Mouse (Mus musculus): ENCODE measurements at regions not wholly inside any gene's neighbourhood (a gene's known extent, or its start where the extent isn't known, plus 50 kb on each side); places are given as distances from the start of the nearest gene placed in this dataset.
A peak's percentile ranks its signal among the peaks of the same experiment; 100 is the strongest.

DNA sequence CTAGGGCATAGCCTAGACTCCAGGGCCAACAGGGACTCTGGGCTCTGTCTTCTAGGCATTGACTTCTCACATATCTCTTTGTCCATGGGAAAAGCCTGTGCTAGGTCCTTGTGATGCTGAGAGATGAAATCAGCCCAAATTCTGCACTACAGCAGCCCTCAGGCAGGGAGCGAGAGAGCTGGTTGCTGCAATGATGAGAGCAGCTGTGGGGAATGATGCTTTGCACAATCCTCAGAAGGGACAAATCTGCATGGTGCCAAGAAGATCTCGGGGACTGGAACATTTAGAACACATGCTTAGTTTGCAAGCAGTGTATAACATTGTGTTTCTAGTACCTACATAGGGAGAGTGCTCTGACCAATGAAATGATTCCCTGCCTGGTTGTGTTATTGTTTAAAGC lies 259.2 kb upstream of the Trib2 start:
- no peak for DNase-seq (ENCODE audit: low read depth, low spot score)

DNA sequence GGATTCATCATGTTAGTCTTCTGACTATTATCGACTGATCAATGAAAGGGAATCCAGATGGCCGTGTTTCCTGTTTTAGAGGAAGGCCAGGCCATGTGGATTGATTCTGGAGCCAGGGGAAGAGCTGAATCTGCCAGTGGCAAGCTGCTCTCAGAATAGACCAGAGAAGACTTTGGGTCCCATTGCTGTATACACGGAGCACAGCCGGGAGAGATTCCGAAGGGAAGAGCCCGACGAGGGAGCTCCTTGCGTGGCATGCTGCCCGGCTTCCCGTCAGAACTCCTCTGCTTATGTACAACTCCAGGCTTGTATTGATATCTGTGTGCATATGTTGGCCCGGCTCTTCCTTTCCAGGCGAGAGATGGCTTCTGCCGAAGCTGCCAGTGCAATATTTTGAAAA lies 252.2 kb upstream of the Trib2 start:
- DNase-seq (ENCODE audit: low read depth, low spot score), result no peak

DNA sequence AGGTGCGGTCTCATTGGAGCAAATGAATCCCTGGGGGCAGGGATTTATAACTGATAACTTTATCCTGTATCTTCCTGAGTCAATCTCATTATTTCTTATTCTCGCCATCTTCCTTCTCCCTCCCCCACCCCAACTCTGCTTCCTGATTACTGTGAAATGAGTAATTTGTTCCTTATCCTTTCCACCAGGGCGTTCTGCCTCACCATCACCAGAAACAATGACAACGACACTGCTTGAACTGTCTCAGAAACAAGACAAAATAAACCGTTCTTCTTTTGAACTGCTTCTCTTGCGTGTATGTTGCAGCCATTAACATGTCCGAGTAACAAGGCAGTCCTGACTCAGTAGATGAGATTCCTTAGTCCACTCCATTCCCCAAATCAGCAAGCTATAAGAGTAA lies 246.0 kb upstream of the Trib2 start:
- no peak for DNase-seq (ENCODE audit: low read depth, low spot score)

DNA sequence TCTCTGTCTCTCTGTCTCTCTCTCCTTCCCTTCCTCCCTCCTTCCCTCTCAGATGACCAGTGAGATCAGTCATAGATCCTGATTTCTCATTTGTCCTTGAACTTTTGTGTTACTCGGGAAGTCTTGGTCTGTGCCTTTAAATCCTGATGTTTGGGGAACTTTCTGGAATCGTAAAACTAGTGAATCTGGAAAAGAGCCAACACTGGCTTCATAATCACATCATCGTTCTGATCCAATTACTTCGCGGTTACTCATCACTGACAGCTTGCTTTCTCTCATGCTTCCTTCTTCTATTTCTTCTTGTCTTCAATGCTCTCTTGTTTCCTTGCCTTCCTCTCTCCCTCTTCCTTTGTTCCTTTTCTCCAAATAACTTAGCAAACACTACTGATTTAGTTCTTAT lies 243.7 kb upstream of the Trib2 start:
- no peak for DNase-seq (ENCODE audit: low read depth, low spot score)

DNA sequence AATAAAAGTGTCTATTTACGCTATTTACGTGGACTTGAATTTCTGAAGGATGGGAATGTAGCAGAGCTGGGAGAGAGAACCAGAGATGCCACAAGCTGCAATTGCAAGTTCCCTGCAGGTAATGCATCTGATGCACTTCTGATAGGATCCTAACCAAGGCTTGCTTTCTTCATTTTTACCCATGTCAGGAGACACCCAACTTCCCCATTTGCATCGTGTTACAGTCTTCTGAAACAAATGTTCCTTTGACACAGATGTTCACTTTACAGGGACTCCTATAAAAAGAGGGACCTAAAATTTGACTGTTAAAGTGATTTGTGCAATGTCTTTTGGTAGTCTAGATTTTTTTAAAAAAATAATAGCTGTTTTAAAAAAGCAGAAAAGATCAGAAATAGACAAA lies 241.5 kb upstream of the Trib2 start:
- DNase-seq (ENCODE audit: low read depth, low spot score), result no peak

DNA sequence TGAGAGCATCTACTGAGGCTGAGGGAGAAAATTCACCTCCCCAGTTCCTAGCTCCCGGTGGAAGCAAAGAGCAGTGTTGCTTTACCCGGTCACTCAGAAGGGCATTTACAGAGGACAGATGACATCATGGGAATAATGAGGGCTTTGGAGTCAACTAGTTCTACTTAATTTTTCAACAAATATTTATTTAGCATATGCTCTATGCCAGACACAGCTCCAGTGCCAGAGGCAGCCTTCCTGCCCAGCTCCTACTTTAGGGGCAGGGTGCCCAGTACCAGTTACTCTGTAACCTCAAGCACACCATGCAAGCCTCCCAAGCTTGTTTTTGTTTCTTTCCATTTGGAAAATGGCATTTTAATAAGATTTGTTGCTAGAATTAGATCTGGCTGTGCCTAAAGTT lies 240.1 kb upstream of the Trib2 start:
- no peak for DNase-seq (ENCODE audit: low read depth, low spot score)

- DNase-seq (ENCODE audit: low read depth, low spot score), result no peak
Measured at GRCm38 (mm10) chr12:16056216-16056615, 239.5 kb upstream of the Trib2 start.

DNA sequence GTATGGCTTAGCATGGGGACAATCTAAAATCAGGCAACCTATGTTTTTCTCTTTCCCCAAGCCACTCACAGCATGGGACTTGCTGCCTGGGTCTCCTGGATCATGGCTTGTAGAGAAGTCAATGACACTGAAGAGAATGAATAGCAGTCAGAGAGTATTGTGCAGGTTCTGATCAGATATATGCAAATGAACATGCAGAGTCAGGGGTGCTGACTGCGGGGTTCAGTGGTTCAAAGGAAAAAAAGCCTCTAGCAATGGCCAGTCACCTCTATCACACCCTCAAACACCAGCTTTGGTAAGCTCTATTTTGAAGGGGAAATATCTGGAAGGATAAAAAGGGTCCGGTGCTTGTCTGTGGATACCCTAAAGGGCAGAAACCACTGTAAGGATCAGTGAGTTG lies 237.9 kb upstream of the Trib2 start:
- no peak for DNase-seq (ENCODE audit: low read depth, low spot score)

- DNase-seq (ENCODE audit: low read depth, low spot score), result no peak
Measured at GRCm38 (mm10) chr12:16053735-16054134, 237.0 kb upstream of the Trib2 start.

DNA sequence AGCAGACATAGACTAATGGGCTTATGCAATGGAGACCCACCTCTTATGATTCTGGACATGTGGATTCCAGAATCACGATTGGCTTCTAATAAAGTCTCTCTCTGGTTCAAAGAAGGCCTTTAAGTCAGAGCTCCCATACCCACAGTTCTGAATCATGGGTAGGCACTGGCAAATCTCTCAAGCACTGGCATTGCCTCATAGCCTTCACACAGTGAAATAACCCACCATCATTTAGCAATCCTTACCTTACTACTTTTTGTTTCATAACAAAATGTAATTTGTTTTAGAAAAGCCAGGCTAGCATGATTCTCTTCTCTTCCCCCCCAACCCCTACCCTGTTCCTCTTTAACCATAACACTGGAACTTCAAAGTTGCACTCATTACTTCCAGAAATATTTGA lies 236.3 kb upstream of the Trib2 start:
- no peak for DNase-seq (ENCODE audit: low read depth, low spot score)

DNA sequence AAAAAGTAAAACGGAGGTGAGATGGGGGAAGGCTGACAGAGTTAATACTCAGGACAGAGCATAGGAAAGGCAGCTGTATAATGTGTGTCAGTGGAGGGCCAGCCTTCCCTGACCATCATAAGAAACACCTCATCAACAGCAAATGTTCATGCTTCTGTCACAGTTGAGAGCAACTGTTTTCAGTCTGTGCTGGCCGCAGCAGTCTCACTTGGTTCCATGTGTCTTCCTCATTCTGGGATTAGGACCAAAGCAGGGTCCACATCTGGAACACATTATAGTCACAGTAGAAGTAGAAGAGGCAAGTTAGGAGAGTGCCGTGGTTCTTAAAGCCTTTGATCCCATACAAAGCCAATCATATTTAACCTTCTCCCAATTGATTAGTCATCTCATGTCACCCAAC lies 235.6 kb upstream of the Trib2 start:
- DNase-seq (ENCODE audit: low read depth, low spot score), result no peak

DNA sequence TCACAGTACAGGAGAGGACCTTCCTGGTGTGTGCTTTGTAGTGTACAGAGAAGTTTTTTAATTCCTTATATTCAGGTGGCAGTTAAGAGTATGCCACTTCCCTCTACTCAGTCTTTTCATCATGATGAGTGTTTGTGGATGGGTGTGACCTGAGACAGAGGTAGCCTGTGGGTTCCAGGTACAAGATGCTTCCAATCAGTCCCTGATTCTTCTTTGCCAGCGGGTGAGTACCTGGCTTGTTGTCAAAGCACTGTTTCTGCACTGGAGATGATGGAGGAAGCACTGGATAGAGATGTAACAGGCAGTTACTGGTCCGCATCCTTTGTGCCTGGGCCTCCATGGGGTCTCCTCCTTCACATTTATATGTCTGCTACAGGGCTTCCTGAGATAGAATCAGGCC lies 234.7 kb upstream of the Trib2 start:
- DNase-seq (ENCODE audit: low read depth, low spot score), result no peak

GRCm38 (mm10) chr12:16049545-16049944 lies 232.8 kb upstream of the Trib2 start:
- no peak for DNase-seq (ENCODE audit: low read depth, low spot score)

- DNase-seq (ENCODE audit: low read depth, low spot score), result no peak
Measured at GRCm38 (mm10) chr12:16046643-16047042, 229.9 kb upstream of the Trib2 start.

GRCm38 (mm10) chr12:16045791-16046494 lies 229.2 kb upstream of the Trib2 start:
- peak; percentile 11 for DNase-seq (ENCODE audit: low read depth, low spot score)

- DNase-seq (ENCODE audit: low read depth, low spot score), result no peak
Measured at GRCm38 (mm10) chr12:16043466-16044214, 226.9 kb upstream of the Trib2 start.

GRCm38 (mm10) chr12:16042362-16042761 lies 225.6 kb upstream of the Trib2 start:
- no peak for DNase-seq (ENCODE audit: low read depth, low spot score)

- no peak for DNase-seq (ENCODE audit: low read depth, low spot score)
Measured at GRCm38 (mm10) chr12:16041129-16041528, 224.4 kb upstream of the Trib2 start.

DNA sequence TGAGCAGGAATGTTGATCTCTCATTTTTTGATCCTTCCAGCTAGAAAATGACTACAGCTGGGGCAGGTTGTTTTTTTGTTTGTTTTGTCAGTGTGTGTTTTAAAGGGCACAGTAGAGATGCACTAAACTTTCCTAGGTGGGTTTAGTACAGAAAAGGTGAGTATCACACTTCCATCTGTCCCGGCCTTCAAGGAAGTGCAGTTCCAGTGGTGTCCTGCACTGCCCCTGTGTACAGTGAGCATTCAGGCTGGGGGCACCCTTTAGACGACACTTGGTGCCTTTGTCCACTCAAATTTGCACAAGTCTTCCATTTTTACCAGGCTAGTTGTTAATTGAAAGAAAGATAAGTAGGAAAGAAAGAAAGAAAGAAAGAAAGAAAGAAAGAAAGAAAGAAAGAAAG lies 218.8 kb upstream of the Trib2 start:
- DNase-seq (ENCODE audit: low read depth, low spot score), result no peak

GRCm38 (mm10) chr12:16034691-16035515 lies 218.2 kb upstream of the Trib2 start:
- no peak for DNase-seq (ENCODE audit: low read depth, low spot score)

DNA sequence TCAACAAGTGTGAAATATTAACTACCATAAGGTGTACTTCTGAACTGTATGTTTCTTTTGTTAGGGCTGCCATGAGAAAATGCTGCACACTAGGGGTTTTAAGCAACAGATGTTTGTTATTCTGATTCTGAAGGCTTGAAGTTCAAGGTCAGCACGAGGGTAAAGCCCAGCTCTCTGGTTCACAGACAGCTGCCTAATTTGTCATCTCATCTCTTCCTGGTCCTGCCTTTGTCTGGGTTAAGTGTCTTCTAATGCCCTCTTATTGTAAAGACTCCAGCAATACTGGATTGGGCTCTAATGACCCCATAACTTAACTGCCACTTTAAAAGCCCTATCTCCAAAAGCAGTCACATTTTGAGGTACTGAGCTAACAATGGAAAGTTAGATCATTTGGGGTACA lies 209.9 kb upstream of the Trib2 start:
- no peak for DNase-seq (ENCODE audit: low read depth, low spot score)

GRCm38 (mm10) chr12:16023273-16023672 lies 206.6 kb upstream of the Trib2 start:
- no peak for DNase-seq (ENCODE audit: low read depth, low spot score)
